Mouse (Mus musculus): Measurements from ENCODE around the gene Incenp. TPM values are rescaled to one million over a fixed set of nuclear protein-coding genes. Genes with fewer than 3 reads are reported as not detected.
"Not testable (repeated sequence)": the region's sequence is repeated elsewhere in the genome, so short reads cannot be mapped to it uniquely, and the experiment has no call there.

Incenp gene
- total RNA-seq, 2 experiments from 2014 or later = 17.9 to 19.5 TPM

DNA sequence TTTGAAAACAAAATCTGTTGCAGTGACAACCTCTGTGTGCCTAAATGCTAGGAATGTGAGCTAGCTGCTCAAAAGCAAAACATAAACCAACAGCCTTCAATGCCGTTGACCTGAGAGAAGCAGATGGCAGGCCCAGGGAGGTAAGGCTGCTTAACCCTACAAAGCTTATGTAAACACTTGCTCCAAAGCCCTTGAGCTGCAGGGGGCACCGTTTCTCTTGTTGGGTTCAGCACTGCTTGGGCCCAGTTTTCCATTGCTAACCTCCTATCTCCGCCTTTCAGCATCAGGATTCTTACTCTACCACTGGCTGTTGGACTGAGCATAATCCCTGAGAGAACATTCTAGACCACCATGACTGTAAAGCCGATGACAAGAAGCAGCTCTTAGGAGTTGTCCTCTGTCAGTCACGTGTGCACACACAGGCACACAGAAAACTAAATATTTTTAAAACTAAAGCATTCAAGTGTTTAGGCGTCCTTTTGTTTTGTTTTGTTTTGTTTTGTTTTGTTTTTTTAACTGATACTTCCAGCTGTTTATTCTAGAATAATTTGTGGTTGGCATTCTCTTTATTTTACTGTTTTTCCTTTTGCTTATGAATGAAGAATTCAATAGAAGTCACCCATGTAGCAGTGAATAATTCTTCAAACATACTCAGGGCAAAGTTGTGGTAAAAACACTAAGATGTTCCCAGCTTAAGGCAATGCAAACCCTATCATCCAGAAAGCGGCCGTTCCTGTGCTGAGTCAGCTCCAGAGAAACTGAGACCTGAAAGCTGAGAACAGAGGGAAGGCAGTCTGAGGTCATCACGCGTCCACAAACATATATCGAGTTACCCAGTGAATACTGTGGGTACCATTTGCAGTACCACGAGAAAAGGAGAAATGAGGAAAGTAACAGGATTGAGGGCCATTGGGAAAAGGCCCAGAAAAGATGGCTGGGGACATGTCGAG is 21.8 kb upstream of the Incenp start:
- DNase-seq (ENCODE audit: low spot score in 2 of 2) = peak; percentile 50 to 52
- intact Hi-C loops (cut with DNase I) = loop anchor here (2.0 to 5.0 kb wide), 2 partner anchors 41 to 62 kb away; no protein-coding TSS in a partner anchor

DNA sequence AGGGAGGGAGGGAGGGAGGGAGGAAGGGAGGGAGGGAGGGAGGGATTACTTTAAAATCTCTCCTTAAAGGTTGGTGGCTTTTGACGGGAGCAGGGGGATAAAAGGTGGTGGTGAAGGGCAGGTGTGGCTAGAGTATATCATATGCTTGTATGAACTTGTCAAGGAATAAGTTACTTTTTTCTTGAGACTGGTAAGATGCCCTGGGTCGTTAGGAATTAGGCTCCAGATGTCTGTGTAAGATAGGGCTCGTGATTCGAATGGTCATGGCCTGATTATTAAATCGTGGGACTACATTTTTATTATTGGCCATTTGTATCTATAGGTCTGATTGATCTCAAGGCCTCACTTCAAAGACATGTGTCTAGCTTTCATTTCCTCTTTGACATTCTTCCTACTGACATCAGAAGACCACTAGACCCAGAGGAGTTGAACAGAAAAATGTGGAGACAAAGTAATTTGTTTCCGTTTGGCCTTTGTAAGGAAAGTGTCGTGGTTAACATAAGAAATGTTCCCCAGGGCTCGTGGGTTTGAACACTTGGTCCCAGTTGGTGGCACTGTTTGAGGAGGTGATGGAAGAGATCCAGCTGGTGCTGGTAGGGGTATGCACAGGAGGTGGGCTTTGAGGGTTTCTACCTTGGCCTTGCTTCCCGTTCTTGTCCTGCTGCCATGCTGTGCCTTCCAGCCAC is 19.0 kb upstream of the Incenp start:
- no peak for DNase-seq (ENCODE audit: low spot score in 2 of 2)
- intact Hi-C loops (cut with DNase I) = loop anchor here (5.0 kb wide), 1 partner anchor 104 kb away; no protein-coding TSS in a partner anchor

DNA sequence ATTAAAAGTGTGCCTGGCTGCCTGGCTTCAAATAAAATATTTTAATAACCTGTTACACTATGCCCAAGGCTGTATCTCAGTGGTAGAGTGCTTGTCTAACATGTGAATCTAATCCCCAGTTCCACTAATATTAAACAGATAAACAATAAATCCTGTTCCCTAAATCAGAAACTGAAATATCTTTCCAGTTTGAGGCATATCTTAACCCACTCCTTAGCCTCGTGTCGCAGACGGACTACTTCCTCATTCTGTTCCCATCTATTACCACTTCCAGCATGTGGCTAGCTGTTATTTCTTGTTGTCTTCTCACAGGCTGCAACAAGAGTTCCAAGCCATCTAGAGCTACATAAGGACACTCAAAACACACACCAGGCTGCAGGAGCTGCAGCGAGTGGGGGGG is 18.4 kb upstream of the Incenp start:
- DNase-seq (ENCODE audit: low spot score in 2 of 2) = no peak
- intact Hi-C loops (cut with DNase I) = loop anchor here (5.0 kb wide), 1 partner anchor 105 kb away; no protein-coding TSS in a partner anchor

DNA sequence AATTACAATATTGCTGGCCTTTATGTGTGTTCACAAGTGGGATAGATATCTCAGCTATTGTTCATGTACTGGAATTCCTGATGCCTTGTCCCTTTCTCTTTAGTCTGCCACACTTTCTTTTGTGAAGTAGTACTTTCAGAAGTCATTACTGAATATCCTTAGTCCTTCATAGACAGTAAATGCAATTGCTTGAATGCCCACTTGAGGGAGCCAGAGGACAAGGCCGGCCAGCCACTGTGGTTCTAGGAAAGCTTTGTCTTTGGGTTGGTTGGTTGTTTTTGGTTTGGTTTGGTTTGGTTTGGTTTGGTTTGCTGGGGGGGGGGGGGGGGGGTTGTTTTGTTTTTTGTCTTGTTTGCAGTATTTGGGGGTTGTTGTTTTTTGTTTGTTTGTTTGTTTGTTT is 16.6 kb upstream of the Incenp start:
- intact Hi-C loops (cut with DNase I) = loop anchor here (1.0 to 5.0 kb wide), 2 partner anchors 75 to 106 kb away; no protein-coding TSS in a partner anchor
- peak; percentile 77 to 90 for DNase-seq (ENCODE audit: low spot score in 2 of 2)

DNA sequence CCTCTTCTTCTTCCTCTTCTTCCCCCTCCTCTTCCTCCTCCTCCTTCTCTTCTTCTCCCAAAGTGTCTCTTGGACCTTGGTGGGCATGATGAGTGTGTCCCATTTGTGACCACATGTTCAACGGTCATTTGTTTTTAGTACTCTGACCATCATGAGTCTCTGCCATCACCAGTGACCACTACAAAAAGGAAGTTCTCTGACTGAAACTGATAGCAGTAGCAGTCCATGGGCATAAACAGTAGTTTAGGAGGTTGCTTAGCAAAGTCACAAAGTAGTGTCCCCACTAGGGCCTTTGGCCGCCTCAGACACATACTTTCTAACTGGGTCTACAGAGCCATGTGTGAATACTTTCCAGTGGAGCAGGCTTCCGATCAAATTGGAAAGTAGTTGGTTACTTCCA is 15.0 kb upstream of the Incenp start:
- intact Hi-C loops (cut with DNase I) = loop anchor here (5.0 kb wide), 1 partner anchor 283 kb away; no protein-coding TSS in a partner anchor
- no peak for DNase-seq (ENCODE audit: low spot score in 2 of 2)

DNA sequence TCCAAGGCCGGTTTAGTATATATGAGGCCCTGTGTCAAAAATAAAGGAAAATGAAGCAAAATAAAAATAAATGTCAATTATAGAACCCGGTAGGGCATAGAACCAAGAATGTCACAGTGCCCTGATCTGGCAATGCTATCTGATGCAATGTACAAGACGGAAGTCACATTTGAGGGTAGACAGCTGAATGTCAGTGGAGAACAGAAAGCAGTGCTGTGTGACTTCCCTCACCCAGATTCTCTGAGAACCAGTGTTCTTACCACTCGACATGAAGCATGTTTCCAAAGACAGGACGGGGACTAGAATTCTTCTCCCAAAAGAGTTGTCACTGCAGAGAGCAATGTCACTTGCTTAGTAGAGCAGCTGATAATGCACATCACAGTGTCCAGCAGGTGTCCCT is 14.4 kb upstream of the Incenp start:
- no peak for DNase-seq (ENCODE audit: low spot score in 2 of 2)
- intact Hi-C loops (cut with DNase I) = loop anchor here (5.0 kb wide), 1 partner anchor 284 kb away; no protein-coding TSS in a partner anchor

DNA sequence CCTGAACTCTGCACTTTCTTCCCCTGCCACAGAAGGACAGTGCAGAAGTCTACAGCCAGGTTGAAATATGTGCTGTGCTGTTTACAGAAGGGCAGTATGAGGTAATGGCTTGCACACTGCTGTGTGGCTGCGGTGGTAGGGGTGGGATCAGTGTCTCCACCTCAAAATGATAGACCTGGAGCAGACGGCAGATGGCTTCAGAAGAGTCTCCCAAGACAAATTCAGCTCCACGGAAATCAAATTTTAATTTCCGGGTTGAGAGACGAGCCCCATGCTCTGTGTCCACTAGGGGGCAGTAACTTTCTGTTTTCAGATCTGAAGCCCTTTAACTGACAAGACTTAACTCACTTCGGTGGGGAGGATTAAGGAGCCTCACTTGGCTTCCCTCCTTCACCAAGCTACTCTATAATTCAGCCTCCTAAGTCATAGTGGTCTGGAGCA is 12.0 kb upstream of the Incenp start:
- intact Hi-C loops (cut with DNase I) = loop anchor here (5.0 kb wide), 1 partner anchor 286 kb away; no protein-coding TSS in a partner anchor
- peak in 1 of 2 experiments; percentile 54 for DNase-seq (ENCODE audit: low spot score in 2 of 2)

DNA sequence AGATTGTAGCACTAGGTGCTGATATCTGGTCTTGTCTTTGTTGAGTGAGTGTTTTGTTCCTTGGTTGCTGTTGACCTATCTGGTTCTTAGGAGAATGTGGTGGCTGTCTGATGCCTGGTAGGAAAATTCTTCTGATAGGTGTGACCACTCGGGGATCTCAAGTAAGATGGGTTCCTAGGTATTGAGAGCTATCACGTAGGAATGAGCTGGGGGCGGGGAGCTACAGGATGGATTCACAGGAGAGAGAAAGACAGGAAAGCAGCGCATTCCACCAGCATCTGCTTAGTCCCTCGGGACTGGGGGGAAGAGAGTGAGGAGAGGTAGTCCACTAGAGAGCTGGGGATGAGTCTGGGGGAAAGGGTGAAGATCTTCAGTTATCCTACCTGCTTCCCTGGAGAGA is 10.0 kb upstream of the Incenp start:
- no peak for DNase-seq (ENCODE audit: low spot score in 2 of 2)
- intact Hi-C loops (cut with DNase I) = no loop called here

DNA sequence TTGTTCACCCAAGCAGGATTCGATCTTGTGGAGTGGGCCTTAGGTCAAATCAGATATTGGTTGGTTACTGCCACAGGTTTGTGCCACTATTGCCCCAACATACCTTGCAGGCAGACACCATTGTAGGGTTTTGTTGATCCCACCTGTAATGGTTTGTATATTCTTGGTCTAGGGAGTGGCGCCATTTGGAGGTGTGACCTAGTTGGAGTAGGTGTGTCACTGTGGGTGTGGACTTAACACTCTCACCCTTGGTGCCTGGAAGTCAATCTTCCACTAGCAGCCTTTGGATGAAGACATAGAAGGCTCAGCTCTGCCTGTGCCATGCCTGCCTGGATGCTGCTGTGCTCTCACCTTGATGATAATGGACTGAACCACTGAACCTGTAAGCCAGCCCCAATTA is 1.3 kb upstream of the Incenp start:
- intact Hi-C loops (cut with DNase I); DNase-seq (ENCODE audit: low spot score in 2 of 2): not testable (repeated sequence)

DNA sequence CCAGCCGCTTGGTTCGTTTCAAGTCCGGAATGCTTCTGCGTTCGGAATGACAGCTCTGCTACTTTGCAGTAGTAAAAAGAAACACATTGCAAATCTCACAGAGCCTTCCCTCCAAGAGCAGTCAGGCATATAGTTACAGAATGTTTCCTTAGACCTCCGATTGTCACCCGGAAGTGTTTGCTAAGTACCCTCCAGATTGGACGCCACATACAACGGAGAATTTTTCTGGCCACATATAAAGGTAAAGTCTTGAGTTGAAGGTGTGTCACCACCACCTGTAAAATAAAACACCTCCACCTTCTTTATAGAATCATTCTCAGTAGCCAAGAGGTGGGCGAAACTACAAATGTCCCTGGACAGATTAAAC is 412 bp upstream of the Incenp start:
- intact Hi-C loops (cut with DNase I) = no loop called here
- no peak for DNase-seq (ENCODE audit: low spot score in 2 of 2)

DNA sequence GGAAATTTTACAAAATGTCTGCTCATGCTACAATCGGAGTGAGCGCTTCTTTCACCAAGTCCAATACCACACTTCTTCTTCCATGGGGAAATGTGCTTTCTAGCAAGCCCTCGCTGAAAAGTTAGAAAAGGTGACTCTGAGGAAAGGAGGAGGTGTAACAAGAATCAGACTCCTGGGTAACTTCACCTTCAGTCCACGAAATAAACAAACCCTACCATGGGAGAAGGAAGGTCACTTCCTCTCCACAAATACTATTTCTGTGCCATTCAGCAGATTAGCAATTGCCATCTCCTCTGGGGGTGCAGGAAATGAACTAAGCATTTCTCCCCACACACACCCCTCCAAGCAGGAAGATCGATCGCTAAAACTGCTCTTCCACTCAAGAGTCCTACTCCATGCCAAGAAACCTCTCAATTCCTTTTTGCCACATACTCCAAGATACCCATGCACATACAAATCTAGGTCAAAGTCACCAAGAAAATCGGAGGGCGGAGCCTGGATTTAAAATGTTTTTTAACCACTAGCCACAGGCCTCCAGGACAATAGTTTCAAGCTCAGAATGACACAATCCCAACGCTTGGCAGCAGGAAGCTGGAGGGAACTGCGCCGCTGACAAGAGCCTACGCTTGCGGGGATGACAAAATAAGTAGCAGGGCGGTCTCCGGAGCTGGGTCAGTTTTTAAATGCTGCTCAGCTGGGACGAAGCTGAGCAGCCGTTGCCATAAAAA is 848 bp downstream of the Incenp start:
- intact Hi-C loops (cut with DNase I) = no loop called here
- DNase-seq (ENCODE audit: low spot score in 2 of 2) = no peak

DNA sequence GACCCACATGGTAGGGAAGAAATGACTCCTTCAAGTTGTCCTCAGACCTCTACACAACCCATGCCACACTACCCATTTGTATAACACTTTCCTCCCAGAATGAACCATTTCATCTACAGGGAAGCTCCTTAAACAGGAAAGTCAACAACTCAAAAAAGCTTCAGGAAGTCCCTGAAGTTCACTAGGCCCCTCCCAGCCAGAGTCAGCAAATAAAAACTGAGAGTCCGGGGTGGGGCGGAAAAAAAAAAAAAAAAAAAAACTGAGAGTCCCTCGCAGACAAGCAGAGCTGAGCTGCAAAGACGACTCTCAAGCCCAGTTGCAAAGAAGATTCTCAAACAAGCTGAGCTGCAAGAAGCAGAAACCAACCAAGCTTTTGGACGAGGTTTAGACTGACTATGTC is 3.3 kb downstream of the Incenp start:
- intact Hi-C loops (cut with DNase I) = no loop called here
- no peak for DNase-seq (ENCODE audit: low spot score in 2 of 2)

DNA sequence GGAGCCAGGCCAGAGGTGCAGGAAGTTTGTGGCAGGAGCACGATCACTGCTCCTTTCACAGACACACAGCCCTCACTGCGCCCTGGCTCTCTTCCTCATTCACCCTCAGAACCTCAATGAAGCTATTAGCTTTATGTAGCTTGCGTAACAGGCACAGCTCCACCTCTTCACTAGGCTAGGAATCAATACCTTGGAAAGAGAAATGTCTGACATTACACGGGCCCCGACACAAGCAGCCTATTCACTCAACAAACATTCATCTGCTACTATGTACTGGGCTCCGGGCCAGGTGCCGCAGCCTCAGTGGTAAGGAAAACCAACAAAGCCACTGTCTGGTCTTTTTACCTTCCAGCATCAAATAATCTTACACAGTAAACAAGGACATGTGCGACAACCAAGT is 12.6 kb downstream of the Incenp start:
- intact Hi-C loops (cut with DNase I) = no loop called here
- DNase-seq (ENCODE audit: low spot score in 2 of 2) = no peak

DNA sequence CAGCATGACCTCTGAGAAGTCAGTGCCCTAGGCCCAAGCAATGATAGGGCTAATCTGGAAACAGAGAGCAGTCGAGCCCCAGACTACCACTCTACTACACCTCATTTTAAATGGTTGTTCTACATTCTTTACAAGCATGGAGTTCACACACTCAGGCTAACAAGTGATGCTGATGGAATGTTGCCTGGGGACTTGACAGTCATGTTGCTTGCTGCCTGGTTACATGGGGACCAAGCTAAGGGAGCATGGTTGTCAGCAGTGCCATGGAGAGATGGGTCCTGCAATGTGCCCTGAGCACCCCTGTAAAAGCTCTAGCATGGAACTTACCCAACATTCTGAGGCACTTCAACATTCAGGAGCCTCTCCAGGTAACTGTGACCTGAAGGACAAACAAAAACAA is 13.0 kb downstream of the Incenp start:
- intact Hi-C loops (cut with DNase I) = no loop called here
- no peak for DNase-seq (ENCODE audit: low spot score in 2 of 2)

DNA sequence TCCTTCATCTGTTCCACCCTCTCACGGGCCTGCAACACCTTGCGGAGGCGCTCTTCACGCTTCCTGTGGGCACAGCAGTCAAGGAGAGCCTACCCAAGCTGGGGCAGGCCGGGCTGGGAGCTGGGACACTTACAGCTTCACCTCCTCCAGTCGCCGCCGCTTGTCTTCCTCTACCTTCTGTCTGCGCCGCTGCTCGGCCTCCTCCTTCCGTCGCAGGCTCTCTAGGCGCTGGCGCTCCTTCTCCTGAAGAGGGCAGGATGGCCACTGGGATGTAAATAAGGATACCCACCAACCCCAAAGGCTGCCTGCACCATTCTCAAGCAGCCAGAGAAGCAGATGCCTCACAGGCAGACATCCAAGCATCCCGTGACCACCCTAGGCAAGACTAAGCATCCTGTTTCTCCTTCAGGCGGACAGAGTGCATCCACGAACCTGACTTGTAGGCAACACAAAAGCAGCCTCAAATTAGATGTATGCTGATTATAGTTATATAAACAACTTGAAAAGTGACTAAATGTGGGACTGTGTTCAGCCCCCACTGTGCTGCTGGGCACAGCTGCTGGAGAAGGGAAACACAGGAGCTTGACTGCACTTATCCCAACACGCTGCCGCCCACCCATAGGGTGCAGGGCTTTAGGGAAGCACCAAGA is 21.0 kb downstream of the Incenp start:
- peak; percentile 7 to 35 for DNase-seq (ENCODE audit: low spot score in 2 of 2)
- intact Hi-C loops (cut with DNase I) = no loop called here

DNA sequence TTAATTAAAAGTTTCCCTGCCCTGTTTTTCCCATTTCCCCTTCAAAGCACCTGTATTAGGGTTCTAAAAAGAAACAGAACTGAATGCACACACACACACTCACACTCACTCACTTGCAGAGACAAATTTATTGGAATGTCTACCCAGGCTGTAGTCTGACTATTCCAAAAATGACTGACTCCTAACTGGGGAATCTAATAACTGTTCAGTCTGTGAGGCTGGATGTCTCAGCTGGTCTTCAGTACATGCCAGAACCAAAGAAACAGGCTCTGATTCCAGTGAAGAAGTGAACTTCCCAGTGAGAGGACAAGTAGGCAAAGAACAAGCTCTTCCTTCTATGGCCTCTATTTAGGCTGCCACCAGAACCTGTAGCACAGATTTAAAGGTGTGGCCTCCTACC is 33.9 kb downstream of the Incenp start:
- intact Hi-C loops (cut with DNase I) = no loop called here
- DNase-seq (ENCODE audit: low spot score in 2 of 2) = no peak

DNA sequence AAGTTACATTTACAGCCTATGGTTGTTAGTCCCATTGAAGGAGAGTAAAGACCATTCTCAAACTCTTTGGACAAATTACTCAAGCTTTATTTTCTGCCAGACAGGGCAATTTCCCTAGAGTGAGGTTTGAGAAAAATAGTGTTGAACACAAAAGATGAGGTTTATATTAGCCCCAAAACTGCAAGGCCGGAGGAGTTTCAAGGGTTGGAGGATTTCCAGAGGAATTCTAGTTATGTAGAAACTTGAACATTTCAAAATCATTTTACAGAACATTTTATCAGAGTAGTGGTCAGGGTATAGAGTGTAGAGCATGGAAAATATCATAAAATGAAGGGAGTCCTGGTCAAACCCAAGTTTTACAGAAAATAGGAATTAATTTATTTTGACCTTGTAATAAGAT is 34.5 kb downstream of the Incenp start:
- no peak for DNase-seq (ENCODE audit: low spot score in 2 of 2)
- intact Hi-C loops (cut with DNase I) = no loop called here

DNA sequence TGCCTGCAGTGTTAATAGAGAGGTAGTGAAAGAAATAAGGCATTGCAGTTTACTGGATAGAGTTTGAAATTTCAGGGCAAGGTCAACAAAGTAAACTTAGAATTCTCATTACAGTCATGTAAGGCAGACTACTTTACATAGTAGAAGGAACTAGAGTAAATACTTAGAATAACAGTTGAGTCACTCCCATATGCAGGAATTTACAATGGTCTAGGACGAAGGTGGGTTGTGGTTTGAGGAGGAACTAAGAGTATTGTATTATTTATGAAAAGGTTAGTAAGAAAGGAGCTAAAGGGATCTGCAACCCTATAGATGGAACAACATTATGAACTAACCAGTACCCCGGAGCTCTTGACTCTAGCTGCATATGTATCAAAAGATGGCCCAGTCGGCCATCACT is 38.5 kb downstream of the Incenp start:
- intact Hi-C loops (cut with DNase I); DNase-seq (ENCODE audit: low spot score in 2 of 2): not testable (repeated sequence)
